Mouse (Mus musculus): Measurements from ENCODE around the gene Gpr3. TPM values are rescaled to one million over a fixed set of nuclear protein-coding genes. Genes with fewer than 3 reads are reported as not detected.

The Gpr3 gene
- polyA plus RNA-seq, 1 experiment from 2014 or later = not detected

DNA sequence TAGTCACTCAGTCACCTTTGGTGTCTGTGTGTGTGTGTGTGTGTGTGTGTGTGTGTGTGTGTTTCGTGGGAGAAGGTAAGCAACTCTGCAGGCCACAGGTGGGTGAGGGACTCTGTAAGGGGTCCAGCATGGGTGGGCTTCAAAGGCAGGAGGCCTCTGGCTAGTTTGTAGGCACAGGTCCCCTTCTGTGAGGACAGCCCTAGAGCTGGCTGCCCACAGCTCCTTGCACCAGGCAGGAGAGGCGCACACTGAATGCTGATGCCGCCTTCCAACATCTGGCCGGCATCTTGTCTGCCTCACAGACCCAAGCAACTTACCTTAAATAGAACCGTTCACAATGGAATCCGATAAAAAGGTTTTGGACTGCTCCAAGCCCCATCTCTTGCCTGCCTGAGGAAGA, 12.6 kb downstream of the Gpr3 start:
- 75% methylated on average over 6 of the region's 6 CpGs for WGBS
- Histone ChIP-seq H3K27me3 (replicated peaks; ENCODE audit: control insufficient read depth, insufficient read depth, low read length) (no peaks in the 10 kb centered on the region; the same call in 1 of the 2 replicates), H3K4me3 (ENCODE audit: low read depth, low read length) (no peak overlapping the region), H3K27ac (ENCODE audit: low read depth, low read length) (no peak overlapping the region), H3K4me2 (no peak overlapping the region), H3K9me3 (ENCODE audit: control insufficient read depth, low read length) (no peaks in the 10 kb centered on the region), H3K9ac (ENCODE audit: low read depth, low read length) (no peak overlapping the region), H3K36me3 (ENCODE audit: control insufficient read depth, insufficient read depth, low read length) (peaks cover 13% of the 10 kb centered on the region), H3K4me1 (replicated peaks; ENCODE audit: control insufficient read depth, insufficient read depth, low read length) (peaks cover 34% of the 10 kb centered on the region)
- DNase-seq (ENCODE audit: low spot score) = no peak
- no peak for ATAC-seq (replicated peaks; ENCODE audit: low FRiP score)

GRCm38 (mm10) chr4:133198337-133199180, 13.8 kb downstream of the Gpr3 start:
- Histone ChIP-seq H3K4me1 (replicated peaks; ENCODE audit: control insufficient read depth, insufficient read depth, low read length) (peaks cover 34% of the 10 kb centered on the region), H3K4me3 (ENCODE audit: low read depth, low read length) (no peak overlapping the region), H3K36me3 (ENCODE audit: control insufficient read depth, insufficient read depth, low read length) (peaks cover 20% of the 10 kb centered on the region), H3K4me2 (no peak overlapping the region), H3K9ac (ENCODE audit: low read depth, low read length) (no peak overlapping the region), H3K27me3 (replicated peaks; ENCODE audit: control insufficient read depth, insufficient read depth, low read length) (no peaks in the 10 kb centered on the region), H3K9me3 (ENCODE audit: control insufficient read depth, low read length) (no peaks in the 10 kb centered on the region), H3K27ac (ENCODE audit: low read depth, low read length) (0 out of 2 replicates have a peak overlapping the region, but pooled peaks have one; percentile 23)
- DNase-seq (ENCODE audit: low spot score) (no peak), ATAC-seq (replicated peaks; ENCODE audit: low FRiP score) (no peak)
- 51% methylated on average over 19 of the region's 19 CpGs for WGBS

- H3K9ac ChIP-seq (ENCODE audit: low read depth, low read length) = no peak overlapping the region
- H3K9me3 ChIP-seq (ENCODE audit: control insufficient read depth, low read length) = no peaks in the 10 kb centered on the region
- H3K4me3 ChIP-seq (ENCODE audit: low read depth, low read length) = no peak overlapping the region
- ATAC-seq (replicated peaks; ENCODE audit: low FRiP score) (no peak), DNase-seq (ENCODE audit: low spot score) (no peak)
- peaks cover 23% of the 10 kb centered on the region for H3K36me3 ChIP-seq (ENCODE audit: control insufficient read depth, insufficient read depth, low read length)
- 49% methylated on average over 13 of the region's 13 CpGs for WGBS
- H3K27ac ChIP-seq (ENCODE audit: low read depth, low read length) = peak overlapping the region; percentile 33; the same call in 1 of the 2 replicates
- H3K27me3 ChIP-seq (replicated peaks; ENCODE audit: control insufficient read depth, insufficient read depth, low read length) = no peaks in the 10 kb centered on the region
- H3K4me1 ChIP-seq (replicated peaks; ENCODE audit: control insufficient read depth, insufficient read depth, low read length) = peaks cover 34% of the 10 kb centered on the region
- H3K4me2 ChIP-seq = no peak overlapping the region
These were observed 14.5 kb downstream of the Gpr3 start for GRCm38 (mm10) chr4:133197801-133198286.

- H3K9me3 ChIP-seq (ENCODE audit: control insufficient read depth, low read length) = no peaks in the 10 kb centered on the region
- no peak for DNase-seq (ENCODE audit: low spot score)
- no peak overlapping the region for H3K9ac ChIP-seq (ENCODE audit: low read depth, low read length)
- ATAC-seq (replicated peaks; ENCODE audit: low FRiP score) = no peak
- peaks cover 34% of the 10 kb centered on the region for H3K4me1 ChIP-seq (replicated peaks; ENCODE audit: control insufficient read depth, insufficient read depth, low read length)
- WGBS = 54% methylated on average over 5 of the region's 5 CpGs
- peak overlapping the region; percentile 33; the same call in 1 of the 2 replicates for H3K27ac ChIP-seq (ENCODE audit: low read depth, low read length)
- no peak overlapping the region for H3K4me3 ChIP-seq (ENCODE audit: low read depth, low read length)
- no peak overlapping the region for H3K4me2 ChIP-seq
- H3K27me3 ChIP-seq (replicated peaks; ENCODE audit: control insufficient read depth, insufficient read depth, low read length) = no peaks in the 10 kb centered on the region
- H3K36me3 ChIP-seq (ENCODE audit: control insufficient read depth, insufficient read depth, low read length) = peaks cover 23% of the 10 kb centered on the region
These were observed 15.0 kb downstream of the Gpr3 start for GRCm38 (mm10) chr4:133197355-133197754.

- 72% methylated on average over 7 of the region's 7 CpGs for WGBS
- no peak for ATAC-seq (replicated peaks; ENCODE audit: low FRiP score)
- no peaks in the 10 kb centered on the region for H3K27me3 ChIP-seq (replicated peaks; ENCODE audit: control insufficient read depth, insufficient read depth, low read length)
- H3K9me3 ChIP-seq (ENCODE audit: control insufficient read depth, low read length) = no peaks in the 10 kb centered on the region
- H3K4me3 ChIP-seq (ENCODE audit: low read depth, low read length) = no peak overlapping the region
- H3K9ac ChIP-seq (ENCODE audit: low read depth, low read length) = no peak overlapping the region
- no peak for DNase-seq (ENCODE audit: low spot score)
- no peak overlapping the region for H3K4me2 ChIP-seq
- H3K4me1 ChIP-seq (replicated peaks; ENCODE audit: control insufficient read depth, insufficient read depth, low read length) = peaks cover 34% of the 10 kb centered on the region
- H3K36me3 ChIP-seq (ENCODE audit: control insufficient read depth, insufficient read depth, low read length) = peaks cover 24% of the 10 kb centered on the region
- H3K27ac ChIP-seq (ENCODE audit: low read depth, low read length) = no peak overlapping the region
These were observed 15.5 kb downstream of the Gpr3 start for GRCm38 (mm10) chr4:133196852-133197251.

GRCm38 (mm10) chr4:133196136-133196535, 16.2 kb downstream of the Gpr3 start:
- 70% methylated on average over 2 of the region's 2 CpGs for WGBS

GRCm38 (mm10) chr4:133195014-133195413, 17.3 kb downstream of the Gpr3 start:
- no peak overlapping the region for H3K4me3 ChIP-seq (ENCODE audit: low read depth, low read length)
- peaks cover 22% of the 10 kb centered on the region for H3K4me1 ChIP-seq (replicated peaks; ENCODE audit: control insufficient read depth, insufficient read depth, low read length)
- WGBS = 63% methylated on average over 4 of the region's 4 CpGs
- no peaks in the 10 kb centered on the region for H3K9me3 ChIP-seq (ENCODE audit: control insufficient read depth, low read length)
- no peaks in the 10 kb centered on the region for H3K27me3 ChIP-seq (replicated peaks; ENCODE audit: control insufficient read depth, insufficient read depth, low read length)
- no peak overlapping the region for H3K4me2 ChIP-seq
- peaks cover 32% of the 10 kb centered on the region for H3K36me3 ChIP-seq (ENCODE audit: control insufficient read depth, insufficient read depth, low read length)
- no peak overlapping the region for H3K27ac ChIP-seq (ENCODE audit: low read depth, low read length)
- DNase-seq (ENCODE audit: low spot score) (no peak), ATAC-seq (replicated peaks; ENCODE audit: low FRiP score) (no peak)
- no peak overlapping the region for H3K9ac ChIP-seq (ENCODE audit: low read depth, low read length)

More at GRCm38 (mm10) chr4:133196136-133196535, 16.2 kb downstream of the Gpr3 start:
- Histone ChIP-seq H3K27me3 (replicated peaks; ENCODE audit: control insufficient read depth, insufficient read depth, low read length) (no peaks in the 10 kb centered on the region), H3K9ac (ENCODE audit: low read depth, low read length) (no peak overlapping the region), H3K4me3 (ENCODE audit: low read depth, low read length) (no peak overlapping the region), H3K36me3 (ENCODE audit: control insufficient read depth, insufficient read depth, low read length) (peaks cover 29% of the 10 kb centered on the region), H3K4me2 (no peak overlapping the region), H3K9me3 (ENCODE audit: control insufficient read depth, low read length) (no peaks in the 10 kb centered on the region), H3K4me1 (replicated peaks; ENCODE audit: control insufficient read depth, insufficient read depth, low read length) (peaks cover 32% of the 10 kb centered on the region), H3K27ac (ENCODE audit: low read depth, low read length) (no peak overlapping the region)
- DNase-seq (ENCODE audit: low spot score) = no peak
- no peak for ATAC-seq (replicated peaks; ENCODE audit: low FRiP score)

DNA sequence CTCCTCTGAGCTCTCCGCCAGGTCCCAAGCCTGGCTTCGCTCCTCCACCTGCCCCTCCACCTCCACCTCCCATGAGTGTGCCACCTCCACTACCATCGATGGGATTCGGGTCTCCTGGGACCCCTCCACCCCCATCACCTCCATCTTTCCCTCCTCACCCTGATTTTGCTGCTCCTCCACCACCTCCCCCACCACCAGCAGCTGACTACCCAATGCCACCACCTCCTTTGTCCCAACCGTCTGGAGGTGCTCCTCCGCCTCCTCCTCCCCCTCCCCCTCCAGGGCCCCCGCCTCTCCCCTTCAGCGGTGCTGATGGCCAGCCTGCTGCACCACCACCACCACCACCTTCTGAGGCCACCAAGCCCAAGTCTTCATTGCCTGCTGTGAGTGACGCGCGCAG, 17.9 kb downstream of the Gpr3 start:
- Histone ChIP-seq H3K4me1 (replicated peaks; ENCODE audit: control insufficient read depth, insufficient read depth, low read length) (peaks cover 19% of the 10 kb centered on the region), H3K27me3 (replicated peaks; ENCODE audit: control insufficient read depth, insufficient read depth, low read length) (no peaks in the 10 kb centered on the region), H3K4me3 (ENCODE audit: low read depth, low read length) (no peak overlapping the region), H3K27ac (ENCODE audit: low read depth, low read length) (no peak overlapping the region), H3K9me3 (ENCODE audit: control insufficient read depth, low read length) (no peaks in the 10 kb centered on the region), H3K9ac (ENCODE audit: low read depth, low read length) (no peak overlapping the region), H3K4me2 (no peak overlapping the region), H3K36me3 (ENCODE audit: control insufficient read depth, insufficient read depth, low read length) (peaks cover 36% of the 10 kb centered on the region)
- ATAC-seq (replicated peaks; ENCODE audit: low FRiP score) (no peak), DNase-seq (ENCODE audit: low spot score) (no peak)
- 83% methylated on average over 11 of the region's 11 CpGs for WGBS

GRCm38 (mm10) chr4:133189396-133189795, 22.9 kb downstream of the Gpr3 start:
- H3K4me1 ChIP-seq (replicated peaks; ENCODE audit: control insufficient read depth, insufficient read depth, low read length) = peaks cover 4% of the 10 kb centered on the region; the same call in 1 of the 2 replicates
- H3K27ac ChIP-seq (ENCODE audit: low read depth, low read length) = no peak overlapping the region
- H3K36me3 ChIP-seq (ENCODE audit: control insufficient read depth, insufficient read depth, low read length) = peaks cover 52% of the 10 kb centered on the region
- no peak for ATAC-seq (replicated peaks; ENCODE audit: low FRiP score)
- no peak overlapping the region for H3K4me2 ChIP-seq
- no peaks in the 10 kb centered on the region for H3K27me3 ChIP-seq (replicated peaks; ENCODE audit: control insufficient read depth, insufficient read depth, low read length)
- DNase-seq (ENCODE audit: low spot score) = no peak
- no peak overlapping the region for H3K9ac ChIP-seq (ENCODE audit: low read depth, low read length)
- 80% methylated on average over 10 of the region's 10 CpGs for WGBS
- no peaks in the 10 kb centered on the region for H3K9me3 ChIP-seq (ENCODE audit: control insufficient read depth, low read length)
- no peak overlapping the region for H3K4me3 ChIP-seq (ENCODE audit: low read depth, low read length)

All from liver, embryonic 11.5 days (tissue).